Mouse (Mus musculus) bone marrow, adult 2 months (tissue): ENCODE measurements around the gene Upk1a.

ENCODE experiments used
- CTCF ChIP-seq: fragments of 200-500 bp; IDR thresholded peaks from 2 replicates; pipeline ENCODE4 v1.5.1; 2011; ENCODE audit warnings: low read length, control low read depth; ENCODE audit not compliant: control insufficient read depth, insufficient read depth
- POLR2A ChIP-seq: fragments of 200-500 bp; IDR thresholded peaks from 2 replicates; pipeline ENCODE4 v1.6.1; 2011; ENCODE audit warnings: low read depth, mild to moderate bottlenecking, control low read depth, low read length, borderline replicate concordance; ENCODE audit not compliant: control insufficient read depth

DNA sequence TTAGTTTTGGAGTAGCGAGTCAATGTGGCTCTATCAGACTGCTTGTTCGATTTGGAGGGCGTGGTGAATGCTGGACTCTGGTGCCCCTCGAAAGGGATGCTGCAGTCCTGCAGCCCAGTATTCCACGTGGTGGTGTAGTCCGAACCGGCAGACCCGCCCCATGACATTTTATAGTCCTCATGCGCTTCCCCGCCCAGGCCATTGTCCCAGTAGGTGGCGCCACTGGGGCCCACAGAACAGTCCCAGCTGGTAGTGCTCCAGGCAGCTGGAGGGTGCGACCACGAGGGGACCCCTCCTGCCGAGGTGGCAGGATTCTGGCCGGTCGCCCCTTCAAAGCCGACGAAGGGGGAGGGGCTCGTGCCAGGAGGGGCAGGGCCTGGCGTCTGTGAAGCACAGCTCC is 22.0 kb upstream of the Upk1a start:
- TF ChIP-seq CTCF (peak; percentile 66), POLR2A (no peak)
